Mouse (Mus musculus) neural tube, embryonic 14.5 days (tissue): ENCODE results near the gene Lcat. TPM values are rescaled to one million over a fixed set of nuclear protein-coding genes. Genes with fewer than 3 reads are reported as not detected.

Experiments
- ATAC-seq: fragments of 200-750 bp; cut with Nextera tagmentation; 2 replicates; pipeline ENCODE4 v1.8.0; 2017; ENCODE audit warnings: low read depth, mild to moderate bottlenecking, moderate TSS enrichment, moderate library complexity
- H3K27ac ChIP-seq: fragments of 300-500 bp; sonication (generic); 2 replicates; pipeline ENCODE4 v1.5.1; 2014; ENCODE audit warnings: low read depth, mild to moderate bottlenecking, control low read depth, low read length, moderate library complexity, mixed read lengths
- H3K27me3 ChIP-seq: fragments of 300-500 bp; sonication (generic); 2 replicates; pipeline ENCODE4 v1.6.1; 2014; ENCODE audit warnings: low read length; ENCODE audit not compliant: control insufficient read depth, insufficient read depth
- H3K36me3 ChIP-seq: fragments of 300-500 bp; sonication (generic); 2 replicates; pipeline ENCODE4 v1.6.1; 2014; ENCODE audit warnings: low read length, mixed read lengths; ENCODE audit not compliant: control insufficient read depth, insufficient read depth
- H3K4me1 ChIP-seq: fragments of 300-500 bp; sonication (generic); 2 replicates; pipeline ENCODE4 v1.6.1; 2014; ENCODE audit warnings: low read length; ENCODE audit not compliant: control insufficient read depth, insufficient read depth
- H3K4me2 ChIP-seq: fragments of 300-500 bp; sonication (generic); 2 replicates; pipeline ENCODE4 v1.6.1; 2014; ENCODE audit warnings: mild to moderate bottlenecking, low read depth, low read length, control low read depth
- H3K4me3 ChIP-seq: fragments of 300-500 bp; sonication (generic); 2 replicates; pipeline ENCODE4 v1.5.1; 2014; ENCODE audit warnings: low read depth, low read length, control low read depth, mixed read lengths
- H3K9ac ChIP-seq: fragments of 300-500 bp; sonication (generic); replicated peaks from 2 replicates; pipeline ENCODE4 v1.6.1; 2014; ENCODE audit warnings: low read depth, mild to moderate bottlenecking, control low read depth, low read length, mixed read lengths
- H3K9me3 ChIP-seq: fragments of 300-500 bp; sonication (generic); 2 replicates; pipeline ENCODE4 v1.6.1; 2016; ENCODE audit warnings: low read length; ENCODE audit not compliant: control insufficient read depth
- WGBS: fragments of 180-500 bp; shearing (Covaris S2); extraction: QIAGEN DNeasy Blood & Tissue Kit; methylation state at CpG from one replicate; pipeline ENCODE4 v1.1.7; 2014; 5-methylcytosine and 5-hydroxymethylcytosine counted together
- polyA plus RNA-seq: library from polyadenylated mRNA; unstranded; fragments of >200 nt; fragmentation: Nextera tagmentation; extraction: Ambion mirVana; gene quantifications from 2 replicates; pipeline ENCODE4 v1.2.1, GENCODE M21; 2014

Lcat gene
- polyA plus RNA-seq, 1 experiment from 2014 or later = 2.7 TPM

- H3K9ac ChIP-seq = peak overlapping the region; percentile 85
- H3K9me3 ChIP-seq = no peaks in the 10 kb centered on the region
- H3K27ac ChIP-seq = peak overlapping the region; percentile 87
- no peaks in the 10 kb centered on the region for H3K27me3 ChIP-seq
- peak; percentile 93 for ATAC-seq
- under 1% methylated on average over 30 of the region's 30 CpGs for WGBS
- 0 out of 2 replicates have a peak, but pooled peaks cover 3% of the 10 kb centered on the region for H3K36me3 ChIP-seq
- H3K4me1 ChIP-seq = peaks cover 10% of the 10 kb centered on the region; the same call in 1 of the 2 replicates
- H3K4me2 ChIP-seq = peak overlapping the region; percentile 69
- peak overlapping the region; percentile 52 for H3K4me3 ChIP-seq
These were observed 6.2 kb downstream of the Lcat start for GRCm38 (mm10) chr8:105936866-105937475.

DNA sequence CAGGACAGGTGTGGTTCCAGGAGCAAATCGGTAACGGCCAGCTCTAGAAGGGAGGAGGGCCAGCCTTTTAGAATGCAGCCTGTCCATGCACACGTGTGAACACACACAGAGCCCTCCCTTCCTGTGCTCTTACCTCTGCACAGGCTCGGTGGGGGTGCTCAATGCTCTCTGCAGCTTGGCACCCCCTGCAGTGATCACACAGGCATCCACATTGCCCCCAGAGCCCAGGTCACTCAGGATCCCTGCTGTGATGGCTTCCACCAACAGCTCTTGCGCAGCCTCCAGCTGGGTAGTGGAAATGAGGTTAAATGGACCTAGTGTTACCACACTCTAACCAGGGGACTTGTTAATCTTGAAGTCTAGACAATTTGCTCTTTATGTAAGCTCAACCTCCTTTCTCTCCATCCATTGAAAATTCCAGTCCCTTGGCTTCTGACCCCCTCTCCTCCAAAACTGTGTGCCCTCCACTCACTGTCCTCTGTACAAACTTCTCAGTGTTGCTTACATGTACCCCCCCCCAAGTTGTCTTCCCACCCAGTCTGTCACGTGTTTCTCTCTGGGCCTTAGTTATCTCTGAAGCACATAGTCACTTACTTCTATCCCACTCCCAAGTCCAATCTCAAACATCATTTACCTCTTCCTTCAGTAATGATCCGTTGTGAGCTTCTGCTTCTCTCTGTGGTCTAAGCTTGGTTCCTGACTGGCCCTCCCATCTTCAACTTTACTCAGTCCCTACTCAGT, 7.1 kb downstream of the Lcat start:
- Histone ChIP-seq H3K27ac (no peak overlapping the region; the same call in 1 of the 2 replicates), H3K9ac (peak overlapping the region; percentile 85), H3K4me2 (peak overlapping the region; percentile 69), H3K36me3 (0 out of 2 replicates have a peak, but pooled peaks cover 3% of the 10 kb centered on the region), H3K27me3 (no peaks in the 10 kb centered on the region), H3K9me3 (no peaks in the 10 kb centered on the region), H3K4me3 (peak overlapping the region; percentile 52), H3K4me1 (peaks cover 10% of the 10 kb centered on the region; the same call in 1 of the 2 replicates)
- WGBS = 37% methylated on average over 7 of the region's 7 CpGs
- ATAC-seq = no peak

- Histone ChIP-seq H3K27ac (no peak overlapping the region), H3K4me3 (no peak overlapping the region), H3K9ac (no peak overlapping the region), H3K27me3 (no peaks in the 10 kb centered on the region), H3K4me1 (peaks cover 10% of the 10 kb centered on the region; the same call in 1 of the 2 replicates), H3K9me3 (no peaks in the 10 kb centered on the region), H3K36me3 (0 out of 2 replicates have a peak, but pooled peaks cover 3% of the 10 kb centered on the region), H3K4me2 (no peak overlapping the region)
- ATAC-seq = no peak
- 87% methylated on average over 6 of the region's 6 CpGs for WGBS
These were observed 8.1 kb downstream of the Lcat start for GRCm38 (mm10) chr8:105935105-105935504.

DNA sequence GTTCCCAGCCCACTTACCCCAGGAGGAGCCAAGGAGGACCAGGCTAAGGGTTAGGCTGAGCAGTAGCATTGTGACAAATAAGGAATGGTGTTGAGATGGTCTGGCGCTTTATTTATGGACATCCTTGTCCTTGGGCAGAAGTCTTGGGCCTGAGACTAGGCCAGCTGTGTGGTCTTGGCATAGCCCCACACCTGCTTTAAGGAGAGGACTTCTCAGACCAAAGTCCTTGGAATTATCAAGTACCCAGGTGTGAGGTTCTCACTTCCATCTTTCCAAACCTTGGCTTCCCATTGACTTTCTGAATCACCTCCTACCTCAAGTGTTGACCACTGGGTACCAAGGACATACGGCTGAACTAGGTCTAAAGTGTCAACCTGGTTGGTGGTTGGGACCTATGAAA, 9.4 kb downstream of the Lcat start, which contains the start of gene Ctrl:
Gene Ctrl (minus strand): TSS at position 101 of the 400 bp plus-strand sequence.
- no peak within 1 kb of the TSS for H3K27ac ChIP-seq
- 0 out of 2 replicates have a peak, but pooled peaks cover 3% of the 10 kb centered on the region for H3K36me3 ChIP-seq
- 94% methylated on average over 2 of the region's 2 CpGs for WGBS
- H3K9me3 ChIP-seq = no peaks in the 10 kb centered on the region
- peaks cover 10% of the 10 kb centered on the region; the same call in 1 of the 2 replicates for H3K4me1 ChIP-seq
- no peak for ATAC-seq
- H3K9ac ChIP-seq = no peak within 1 kb of the TSS
- no peak within 1 kb of the TSS for H3K4me3 ChIP-seq
- no peaks in the 10 kb centered on the region for H3K27me3 ChIP-seq
- no peak within 1 kb of the TSS for H3K4me2 ChIP-seq

- Histone ChIP-seq H3K9me3 (no peaks in the 10 kb centered on the region), H3K9ac (no peak overlapping the region), H3K4me2 (no peak overlapping the region), H3K4me1 (0 out of 2 replicates have a peak, but pooled peaks cover 5% of the 10 kb centered on the region), H3K27me3 (no peaks in the 10 kb centered on the region), H3K27ac (no peak overlapping the region), H3K4me3 (no peak overlapping the region), H3K36me3 (0 out of 2 replicates have a peak, but pooled peaks cover 3% of the 10 kb centered on the region)
- ATAC-seq = no peak
- WGBS = 89% methylated on average over 11 of the region's 11 CpGs
These were observed 10.7 kb downstream of the Lcat start for GRCm38 (mm10) chr8:105932525-105932924.

DNA sequence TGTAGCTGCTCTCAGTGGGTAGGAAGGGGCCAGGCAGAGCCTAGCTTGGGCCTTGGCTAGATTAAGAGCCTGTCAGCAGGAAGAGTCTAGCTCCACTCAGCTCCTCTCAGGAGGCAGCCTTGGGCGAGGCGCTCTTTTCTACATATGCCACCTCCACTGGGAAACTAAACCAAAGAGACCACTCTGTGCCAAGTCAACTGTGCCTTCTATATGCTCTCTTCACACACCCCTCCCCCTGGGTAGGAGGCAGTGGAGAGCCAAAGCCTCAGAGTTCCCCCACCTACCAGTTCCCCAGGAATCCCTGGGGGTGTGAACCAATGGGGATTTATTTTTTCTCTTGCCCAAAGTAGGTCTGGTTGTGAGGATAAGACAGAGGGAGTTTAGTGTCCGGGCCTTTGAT, 11.9 kb downstream of the Lcat start:
- Histone ChIP-seq H3K4me2 (no peak overlapping the region), H3K36me3 (0 out of 2 replicates have a peak, but pooled peaks cover 3% of the 10 kb centered on the region), H3K4me3 (no peak overlapping the region), H3K27me3 (no peaks in the 10 kb centered on the region), H3K9me3 (no peaks in the 10 kb centered on the region), H3K9ac (no peak overlapping the region), H3K4me1 (0 out of 2 replicates have a peak, but pooled peaks cover 2% of the 10 kb centered on the region), H3K27ac (no peak overlapping the region)
- 94% methylated on average over 3 of the region's 3 CpGs for WGBS
- no peak for ATAC-seq

- H3K9ac ChIP-seq = no peak overlapping the region
- H3K27me3 ChIP-seq = no peaks in the 10 kb centered on the region
- peak; percentile 68 for ATAC-seq
- no peak overlapping the region for H3K4me2 ChIP-seq
- H3K4me1 ChIP-seq = no peaks in the 10 kb centered on the region
- 20% methylated on average over 8 of the region's 8 CpGs for WGBS
- no peak overlapping the region for H3K4me3 ChIP-seq
- 0 out of 2 replicates have a peak, but pooled peaks cover 3% of the 10 kb centered on the region for H3K36me3 ChIP-seq
- peak overlapping the region; percentile 41; the same call in 1 of the 2 replicates for H3K27ac ChIP-seq
- no peaks in the 10 kb centered on the region for H3K9me3 ChIP-seq
These were observed 12.6 kb downstream of the Lcat start for GRCm38 (mm10) chr8:105930602-105931001.

DNA sequence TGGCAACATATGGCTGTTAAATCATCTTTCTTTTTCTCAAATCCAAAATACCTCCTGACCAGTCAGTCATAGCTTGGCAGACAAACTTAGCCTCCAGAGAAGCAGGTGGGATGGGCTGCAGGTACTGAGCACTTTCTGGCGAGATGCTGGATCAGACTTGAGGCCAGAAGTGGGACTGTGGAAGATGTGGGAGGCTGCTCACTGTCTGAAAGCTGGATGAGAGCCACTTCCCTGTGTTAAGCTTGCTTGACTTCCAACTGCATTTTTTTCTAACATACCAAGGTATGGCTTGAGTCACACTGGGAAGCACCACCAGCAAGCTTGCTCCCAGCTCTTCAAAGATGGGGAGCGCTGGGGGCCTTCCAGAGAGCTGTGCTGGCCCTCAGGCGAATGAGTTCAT, 18.1 kb downstream of the Lcat start:
- WGBS = 77% methylated on average over 3 of the region's 3 CpGs
- Histone ChIP-seq H3K4me2 (no peak overlapping the region), H3K27ac (no peak overlapping the region), H3K27me3 (no peaks in the 10 kb centered on the region), H3K36me3 (no peaks in the 10 kb centered on the region), H3K9me3 (no peaks in the 10 kb centered on the region), H3K4me1 (no peaks in the 10 kb centered on the region), H3K9ac (no peak overlapping the region), H3K4me3 (no peak overlapping the region)
- ATAC-seq = no peak

GRCm38 (mm10) chr8:105919390-105919789, 23.8 kb downstream of the Lcat start:
- H3K27ac ChIP-seq = no peak overlapping the region
- H3K4me1 ChIP-seq = no peaks in the 10 kb centered on the region
- H3K4me2 ChIP-seq = no peak overlapping the region
- H3K36me3 ChIP-seq = 0 out of 2 replicates have a peak, but pooled peaks cover 7% of the 10 kb centered on the region
- WGBS = 91% methylated on average over 3 of the region's 3 CpGs
- H3K9ac ChIP-seq = no peak overlapping the region
- no peak overlapping the region for H3K4me3 ChIP-seq
- no peaks in the 10 kb centered on the region for H3K9me3 ChIP-seq
- no peak for ATAC-seq
- H3K27me3 ChIP-seq = no peaks in the 10 kb centered on the region
